Mouse (Mus musculus): ENCODE results near the gene Agfg1.

DNA sequence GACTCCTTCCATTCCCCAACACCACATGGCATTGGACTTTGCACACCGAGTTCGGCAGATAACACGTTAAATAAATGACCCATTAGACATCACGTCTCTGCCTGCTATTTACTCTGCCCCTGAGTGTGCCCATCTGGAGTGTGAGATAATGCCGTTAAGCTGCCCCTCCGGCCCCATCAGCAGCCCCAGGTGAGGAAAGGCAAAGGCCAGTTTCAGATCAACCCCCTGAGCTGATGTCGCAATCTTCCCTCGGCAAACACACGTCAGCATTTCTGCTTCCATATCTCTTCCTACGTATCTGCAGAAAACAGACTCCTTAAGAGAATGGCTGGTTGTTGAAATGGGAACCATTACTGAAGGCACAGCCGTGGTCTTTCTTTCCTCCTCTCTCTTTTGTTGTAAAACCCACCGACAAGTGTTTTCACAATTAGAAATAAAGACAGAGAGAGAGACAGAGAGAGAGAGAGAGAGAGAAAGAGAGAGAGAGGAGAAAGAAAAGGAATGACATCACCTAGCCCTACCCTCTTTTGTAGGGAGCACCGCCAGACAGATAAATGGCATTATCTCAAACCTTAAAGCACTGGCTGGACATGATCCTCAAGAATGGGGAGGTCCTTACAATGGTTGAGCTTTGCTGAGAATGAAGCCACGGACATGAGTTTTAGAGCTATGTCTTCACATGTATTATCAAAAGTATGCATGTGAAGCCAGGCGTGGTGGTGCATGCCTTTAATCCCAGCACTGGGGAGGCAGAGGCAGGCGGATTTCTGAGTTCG is 23.2 kb upstream of the Agfg1 start:
- TF ChIP-seq CTCF (IDR thresholded peaks at IDR 0.05; ENCODE audit: low read depth, low read length) (no peak), POLR2A (IDR thresholded peaks at IDR 0.05; ENCODE audit: borderline replicate concordance, low read depth, low read length) (no peak)
